Mouse (Mus musculus): Measurements from ENCODE around the gene Sla2. TPM values are rescaled to one million over a fixed set of nuclear protein-coding genes. Genes with fewer than 3 reads are reported as not detected.
"Not testable (repeated sequence)": the region's sequence is repeated elsewhere in the genome, so short reads cannot be mapped to it uniquely, and the experiment has no call there.

The Sla2 gene
- polyA plus RNA-seq, 1 experiment from 2014 or later, result 0.58 TPM

- Histone ChIP-seq H3K4me1 (peaks cover 46% of the 10 kb centered on the region), H3K9ac (no peak overlapping the region), H3K9me3 (no peaks in the 10 kb centered on the region), H3K4me2 (0 out of 2 replicates have a peak overlapping the region, but pooled peaks have one; percentile 17), H3K36me3 (peaks cover 23% of the 10 kb centered on the region), H3K27ac (peak overlapping the region; percentile 75), H3K27me3 (replicated peaks) (no peaks in the 10 kb centered on the region), H3K4me3 (replicated peaks) (no peak overlapping the region)
- ATAC-seq (ENCODE audit: insufficient read depth, low FRiP score, low read depth), result no peak
- 41% methylated on average over 10 of the region's 10 CpGs for WGBS
Observed at GRCm38 (mm10) chr2:156844715-156845114, 42.3 kb downstream of the Sla2 start.

- H3K4me1 ChIP-seq, result peaks cover 51% of the 10 kb centered on the region
- peaks cover 20% of the 10 kb centered on the region for H3K36me3 ChIP-seq
- H3K4me2 ChIP-seq, result peak overlapping the region; percentile 87
- H3K27ac ChIP-seq, result peak overlapping the region; percentile 95; the same call in 1 of the 2 replicates
- H3K4me3 ChIP-seq (replicated peaks), result no peak overlapping the region
- no peak overlapping the region for H3K9ac ChIP-seq
- H3K9me3 ChIP-seq, result no peaks in the 10 kb centered on the region
- no peak for ATAC-seq (ENCODE audit: insufficient read depth, low FRiP score, low read depth)
- H3K27me3 ChIP-seq (replicated peaks), result no peaks in the 10 kb centered on the region
- 66% methylated on average over 10 of the region's 10 CpGs for WGBS
Observed at GRCm38 (mm10) chr2:156843331-156843730, 43.7 kb downstream of the Sla2 start.

- peak overlapping the region; percentile 83 for H3K4me3 ChIP-seq (replicated peaks)
- H3K9ac ChIP-seq, result no peak overlapping the region; the same call in 1 of the 2 replicates
- H3K9me3 ChIP-seq, result no peaks in the 10 kb centered on the region
- H3K36me3 ChIP-seq, result peaks cover 20% of the 10 kb centered on the region
- no peaks in the 10 kb centered on the region for H3K27me3 ChIP-seq (replicated peaks)
- H3K4me1 ChIP-seq, result peaks cover 51% of the 10 kb centered on the region
- peak overlapping the region; percentile 87 for H3K4me2 ChIP-seq
- H3K27ac ChIP-seq, result peak overlapping the region; percentile 95
- no peak for ATAC-seq (ENCODE audit: insufficient read depth, low FRiP score, low read depth)
- 20% methylated on average over 11 of the region's 11 CpGs for WGBS
Observed at GRCm38 (mm10) chr2:156842711-156843110, 44.3 kb downstream of the Sla2 start.

- Histone ChIP-seq H3K4me3 (replicated peaks) (peak overlapping the region; percentile 83), H3K27me3 (replicated peaks) (no peaks in the 10 kb centered on the region), H3K36me3 (peaks cover 14% of the 10 kb centered on the region), H3K27ac (peak overlapping the region; percentile 95), H3K9me3 (no peaks in the 10 kb centered on the region), H3K9ac (peak overlapping the region; percentile 5; the same call in 1 of the 2 replicates), H3K4me2 (peak overlapping the region; percentile 87), H3K4me1 (peaks cover 51% of the 10 kb centered on the region)
- 3% methylated on average over 20 of the region's 20 CpGs for WGBS
- ATAC-seq (ENCODE audit: insufficient read depth, low FRiP score, low read depth), result 0 out of 2 replicates have a peak, but pooled peaks have one; percentile 0
Observed at GRCm38 (mm10) chr2:156841841-156842706, 44.9 kb downstream of the Sla2 start.

- Histone ChIP-seq H3K4me1 (peaks cover 51% of the 10 kb centered on the region), H3K36me3 (0 out of 2 replicates have a peak, but pooled peaks cover 8% of the 10 kb centered on the region), H3K27ac (peak overlapping the region; percentile 95), H3K4me3 (replicated peaks) (peak overlapping the region; percentile 83), H3K9ac (peak overlapping the region; percentile 84), H3K9me3 (no peaks in the 10 kb centered on the region), H3K4me2 (peak overlapping the region; percentile 87), H3K27me3 (replicated peaks) (no peaks in the 10 kb centered on the region)
- under 1% methylated on average over 41 of the region's 42 CpGs for WGBS
- peak; percentile 40 for ATAC-seq (ENCODE audit: insufficient read depth, low FRiP score, low read depth)
Observed at GRCm38 (mm10) chr2:156841028-156841840, 45.8 kb downstream of the Sla2 start.

GRCm38 (mm10) chr2:156840301-156841027 is 46.5 kb downstream of the Sla2 start:
- peaks cover 47% of the 10 kb centered on the region for H3K4me1 ChIP-seq
- H3K4me2 ChIP-seq, result peak overlapping the region; percentile 87
- H3K4me3 ChIP-seq (replicated peaks), result peak overlapping the region; percentile 83
- peak; percentile 20; the same call in 1 of the 2 replicates for ATAC-seq (ENCODE audit: insufficient read depth, low FRiP score, low read depth)
- peaks cover 2% of the 10 kb centered on the region; the same call in 1 of the 2 replicates for H3K36me3 ChIP-seq
- peak overlapping the region; percentile 84 for H3K9ac ChIP-seq
- WGBS, result 1% methylated on average over 63 of the region's 79 CpGs
- peak overlapping the region; percentile 95 for H3K27ac ChIP-seq
- no peaks in the 10 kb centered on the region for H3K9me3 ChIP-seq
- no peaks in the 10 kb centered on the region for H3K27me3 ChIP-seq (replicated peaks)

- peak within 1 kb of the TSS; percentile 95 for H3K27ac ChIP-seq
- peak within 1 kb of the TSS; percentile 87 for H3K4me2 ChIP-seq
- peaks cover 38% of the 10 kb centered on the region for H3K4me1 ChIP-seq
- H3K9me3 ChIP-seq, result no peaks in the 10 kb centered on the region
- peak within 1 kb of the TSS; percentile 84 for H3K9ac ChIP-seq
- ATAC-seq (ENCODE audit: insufficient read depth, low FRiP score, low read depth), result peak; percentile 85
- 2% methylated on average over 61 of the region's 61 CpGs for WGBS
- H3K36me3 ChIP-seq, result peaks cover 9% of the 10 kb centered on the region
- no peaks in the 10 kb centered on the region for H3K27me3 ChIP-seq (replicated peaks)
- H3K4me3 ChIP-seq (replicated peaks), result peak within 1 kb of the TSS; percentile 83
Observed at GRCm38 (mm10) chr2:156839319-156840191, 47.4 kb downstream of the Sla2 start, which contains the start of gene Tgif2. Tgif2 (plus strand) TSS chr2:156840007.

- Histone ChIP-seq H3K27ac (peak overlapping the region; percentile 95), H3K27me3 (replicated peaks) (no peaks in the 10 kb centered on the region), H3K9me3 (no peaks in the 10 kb centered on the region), H3K36me3 (peaks cover 15% of the 10 kb centered on the region), H3K4me3 (replicated peaks) (peak overlapping the region; percentile 83), H3K4me2 (peak overlapping the region; percentile 87), H3K4me1 (peaks cover 32% of the 10 kb centered on the region), H3K9ac (no peak overlapping the region)
- no peak for ATAC-seq (ENCODE audit: insufficient read depth, low FRiP score, low read depth)
- 62% methylated on average over 6 of the region's 6 CpGs for WGBS
Observed at GRCm38 (mm10) chr2:156838839-156839238, 48.2 kb downstream of the Sla2 start.

- Histone ChIP-seq H3K4me1 (0 out of 2 replicates have a peak, but pooled peaks cover 3% of the 10 kb centered on the region), H3K4me2 (no peak overlapping the region), H3K9ac (no peak overlapping the region), H3K27me3 (replicated peaks) (no peaks in the 10 kb centered on the region), H3K9me3 (0 out of 2 replicates have a peak, but pooled peaks cover 4% of the 10 kb centered on the region), H3K4me3 (replicated peaks) (no peak overlapping the region), H3K27ac (no peak overlapping the region), H3K36me3 (peaks cover 55% of the 10 kb centered on the region)
- no peak for ATAC-seq (ENCODE audit: insufficient read depth, low FRiP score, low read depth)
- WGBS, result 94% methylated on average over 11 of the region's 11 CpGs
Observed at GRCm38 (mm10) chr2:156834336-156834735, 52.7 kb downstream of the Sla2 start.

GRCm38 (mm10) chr2:156825128-156825527 is 61.9 kb downstream of the Sla2 start:
- H3K4me3 ChIP-seq (replicated peaks); H3K9me3 ChIP-seq; ATAC-seq (ENCODE audit: insufficient read depth, low FRiP score, low read depth); H3K27ac ChIP-seq; H3K36me3 ChIP-seq; H3K4me1 ChIP-seq; H3K9ac ChIP-seq; H3K4me2 ChIP-seq; H3K27me3 ChIP-seq (replicated peaks): not testable (repeated sequence)
- 87% methylated on average over 6 of the region's 6 CpGs for WGBS

Data from stomach, embryonic 15.5 days (tissue).